In the genomic region with DNA sequence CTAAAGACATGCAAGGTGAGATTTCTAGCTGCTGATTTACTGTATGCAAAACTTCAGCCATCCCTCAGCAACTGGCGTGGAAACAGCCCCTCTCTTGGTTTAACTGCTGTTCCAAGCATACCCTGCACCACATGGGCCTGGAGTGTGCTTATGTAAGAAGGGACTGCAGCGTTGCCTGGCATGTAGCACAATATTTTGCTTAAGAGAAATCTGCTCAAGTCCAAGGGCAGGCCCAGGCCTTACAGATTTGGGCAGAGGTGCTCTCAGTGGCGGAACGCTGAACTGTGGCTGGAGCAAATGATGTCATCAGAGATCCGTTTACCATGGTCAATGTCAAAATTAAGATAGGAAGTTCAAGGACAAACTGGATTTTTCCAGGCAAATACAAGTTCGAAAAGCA, we compare ENCODE assay signal across 13 mouse cellular contexts. TPM values are rescaled to one million over a fixed set of nuclear protein-coding genes. Genes with fewer than 3 reads are reported as not detected.
DNase-seq lines count a peak whose midpoint lies in the region; ATAC-seq and TF ChIP-seq lines count a peak whose summit lies in the region.
"Had no signal": no experiment of that assay in that cellular context is flagged by ENCODE, and none has a peak within 500 bp of the region (broad histone marks: within the 10 kb centered on the region; RNA-seq: fewer than 3 reads in every experiment).

No protein-coding gene starts in this region.

- no peaks in the 10 kb centered on the region for H3K36me3 ChIP-seq in heart, embryonic 14.5 days (ENCODE audit: control insufficient read depth, insufficient read depth, low read length)
- H3K36me3 ChIP-seq: embryonic facial prominence, embryonic 13.5 days; forebrain, embryonic 15.5 days; hindbrain, embryonic 15.5 days had no signal

- H3K27ac ChIP-seq in layer of hippocampus, adult 2 months: no peak overlapping the region
- peak overlapping the region; percentile 69 to 87 for H3K27ac ChIP-seq in heart, embryonic 14.5 days (replicated peaks in 1 of 2; ENCODE audit: control insufficient read depth in 1 of 2, insufficient read depth in 1 of 2, low read depth in 2 of 2, low read length in 2 of 2)
- H3K27ac ChIP-seq: embryonic facial prominence, embryonic 13.5 days; forebrain, embryonic 15.5 days; hindbrain, embryonic 15.5 days; macrophage had no signal

- H3K9me3 ChIP-seq in heart, embryonic 14.5 days (ENCODE audit: control insufficient read depth, low read length): no peaks in the 10 kb centered on the region
- H3K9me3 ChIP-seq: embryonic facial prominence, embryonic 13.5 days; forebrain, embryonic 15.5 days; hindbrain, embryonic 15.5 days had no signal

- TF ChIP-seq CTCF in layer of hippocampus, adult 2 months (conservative IDR thresholded peaks at IDR 0.05): no peak

- H3K4me2 ChIP-seq in heart, embryonic 14.5 days (ENCODE audit: low read length): peak overlapping the region; percentile 68

- peak overlapping the region; percentile 13; the same call in 1 of the 2 replicates for H3K4me3 ChIP-seq in layer of hippocampus, adult 2 months
- H3K4me3 ChIP-seq in heart, embryonic 14.5 days (ENCODE audit: control insufficient read depth in 1 of 2, insufficient read depth in 1 of 2, low read depth in 1 of 2, low read length in 2 of 2): peak overlapping the region; percentile 21 to 53; a peak in 3 of 4 replicates
- H3K4me3 ChIP-seq: myocyte had no signal

- WGBS in heart, embryonic 14.5 days: 34% methylated on average over 6 of the region's 6 CpGs

- H3K4me1 ChIP-seq in heart, embryonic 14.5 days (ENCODE audit: control insufficient read depth in 2 of 2, insufficient read depth in 2 of 2, low read length in 2 of 2): 0 out of 4 replicates have a peak, but pooled peaks cover 0 to 3% of the 10 kb centered on the region in 2 experiments
- H3K4me1 ChIP-seq: embryonic facial prominence, embryonic 13.5 days; forebrain, embryonic 15.5 days; hindbrain, embryonic 15.5 days had no signal

- peak overlapping the region; percentile 71; the same call in 1 of the 2 replicates for H3K9ac ChIP-seq in heart, embryonic 14.5 days (ENCODE audit: low read length)

- peak; percentile 39; the same call in 1 of the 2 replicates for ATAC-seq in heart, embryonic 14.5 days (ENCODE audit: insufficient number of reproducible peaks, insufficient read depth, low FRiP score, low read depth)
- no peak for ATAC-seq in CD4-positive, CD25-positive, alpha-beta regulatory T cell, adult 4 months
- ATAC-seq: forebrain, embryonic 15.5 days had no signal

- no peaks in the 10 kb centered on the region for H3K27me3 ChIP-seq in heart, embryonic 14.5 days (ENCODE audit: control insufficient read depth, insufficient read depth, low read length)
- H3K27me3 ChIP-seq: embryonic facial prominence, embryonic 13.5 days; forebrain, embryonic 15.5 days; hindbrain, embryonic 15.5 days had no signal

- DNase-seq in layer of hippocampus, adult 2 months (ENCODE audit: low spot score in 2 of 2): peak in 1 of 2 experiments; percentile 22
- no peak for DNase-seq in layer of hippocampus, postnatal 25 days (ENCODE audit: extremely low spot score in 1 of 2, low spot score in 1 of 2)
- peak; percentile 25 to 52 for DNase-seq in adrenal gland, postnatal 36 days
- peak; percentile 10 for DNase-seq in lung, postnatal 10 days
- DNase-seq in cerebellum, adult 11-12 months: no peak
- DNase-seq: cerebellum, adult 9-11 months had no signal

RNA-seq across cellular contexts. Expression of gene Arhgef6, which starts 13.6 kb away (rescaled TPM):
- 10 to 100 TPM; 31.3 to 39.4 TPM for total RNA-seq in layer of hippocampus, adult 2 months (2021)
- total RNA-seq in layer of hippocampus, postnatal 25 days (2021): 10 to 100 TPM; 29.4 to 37.2 TPM
- 10 to 100 TPM; 36.6 to 42.6 TPM for total RNA-seq in adrenal gland, postnatal 36 days (2021)
- polyA plus RNA-seq in heart, embryonic 14.5 days (2014; fragmentation: Nextera tagmentation; extraction: Ambion mirVana): 45.9 and 54.2 TPM in 2 replicates
- 100 to 1,000 TPM in 1 of 2 experiments, 10 to 100 TPM in 1; 80.3 to 107 TPM for polyA plus RNA-seq in CD4-positive, CD25-positive, alpha-beta regulatory T cell, adult 4 months (2017; shearing (Covaris generic))

Comparison
In these comparisons a context has a peak if more than half of its experiments do, and no peak if none do; other contexts are left out.
1. DNase-seq: peak in adrenal gland, postnatal 36 days (2 of 2) and lung, postnatal 10 days (single experiment); none in layer of hippocampus, postnatal 25 days (0 of 2) and cerebellum, adult 11-12 months (single experiment).